Mouse (Mus musculus): ENCODE data around the gene Top1. TPM values are rescaled to one million over a fixed set of nuclear protein-coding genes. Genes with fewer than 3 reads are reported as not detected.
A peak's percentile ranks its signal among the peaks of the same experiment; 100 is the strongest.

Gene Top1
- polyA plus RNA-seq, 1 experiment from 2014 or later: 48.6 TPM

DNA sequence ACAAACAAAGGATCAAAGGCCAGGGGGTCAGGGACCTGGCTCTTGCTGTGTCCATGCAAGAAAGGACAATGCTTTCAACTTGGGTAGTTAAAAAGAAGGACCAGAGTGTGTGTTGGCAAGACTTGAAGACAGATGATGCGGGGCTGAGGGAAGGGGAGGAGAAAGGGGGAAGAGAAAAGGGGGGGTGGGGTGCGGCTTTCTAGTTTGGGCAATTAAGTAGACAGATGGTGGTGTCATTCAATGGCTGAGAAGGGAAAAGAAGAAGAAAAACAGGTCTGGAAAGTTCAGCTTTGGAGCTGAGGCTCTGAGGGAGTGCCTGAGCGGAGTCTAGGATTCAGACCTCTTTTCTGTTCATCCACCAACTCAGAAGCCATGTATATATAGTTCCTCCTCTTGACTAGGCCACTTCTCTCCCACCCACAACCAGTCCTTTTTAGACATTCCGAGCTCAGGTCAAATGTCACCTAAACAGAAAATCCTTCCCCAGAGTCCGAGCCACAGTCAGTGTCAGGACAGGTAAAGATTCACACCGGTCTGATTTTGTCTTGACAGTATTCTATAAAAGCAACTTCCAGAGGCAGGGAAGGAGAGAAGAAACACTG is 27.0 kb upstream of the Top1 start:
- Histone ChIP-seq H3K36me3 (ENCODE audit: control insufficient read depth, insufficient read depth, low read length) (no peaks in the 10 kb centered on the region), H3K4me2 (ENCODE audit: low read length) (0 out of 2 replicates have a peak overlapping the region, but pooled peaks have one; percentile 2), H3K27ac (replicated peaks in 1 of 2; ENCODE audit: control insufficient read depth in 1 of 2, insufficient read depth in 1 of 2, low read depth in 2 of 2, low read length in 2 of 2) (peak overlapping the region in 1 of 2 experiments; percentile 87; a peak in 1 of 4 replicates), H3K4me3 (ENCODE audit: control insufficient read depth in 1 of 2, insufficient read depth in 1 of 2, low read depth in 1 of 2, low read length in 2 of 2) (no peak overlapping the region), H3K4me1 (ENCODE audit: control insufficient read depth in 2 of 2, insufficient read depth in 2 of 2, low read length in 2 of 2) (peaks cover 18 to 25% of the 10 kb centered on the region in 2 experiments), H3K27me3 (ENCODE audit: control insufficient read depth, insufficient read depth, low read length) (no peaks in the 10 kb centered on the region), H3K9ac (ENCODE audit: low read length) (no peak overlapping the region), H3K9me3 (ENCODE audit: control insufficient read depth, low read length) (no peaks in the 10 kb centered on the region)
- ATAC-seq (ENCODE audit: insufficient number of reproducible peaks, insufficient read depth, low FRiP score, low read depth): no peak
- 70% methylated on average over 6 of the region's 6 CpGs for WGBS

DNA sequence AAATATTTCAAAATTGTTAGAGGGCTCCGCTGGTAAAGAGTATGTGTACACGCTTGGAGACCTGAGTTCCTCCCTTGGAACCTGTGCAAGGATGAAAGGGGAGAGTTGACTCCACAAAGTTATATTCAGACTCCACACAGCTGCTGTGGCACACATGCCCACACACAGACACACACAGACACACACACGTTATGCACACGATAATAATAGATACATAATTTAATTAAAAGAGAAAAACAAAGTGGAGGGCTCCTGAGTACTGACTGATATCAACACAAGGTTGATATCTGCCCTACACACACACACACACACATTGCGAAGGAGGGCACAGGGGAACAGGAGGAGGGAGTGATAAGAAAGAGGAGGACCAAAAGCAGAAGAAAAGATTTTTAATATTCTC is 26.4 kb upstream of the Top1 start:
- 0 out of 2 replicates have a peak overlapping the region, but pooled peaks have one; percentile 27 for H3K9ac ChIP-seq (ENCODE audit: low read length)
- WGBS: 65% methylated on average over 5 of the region's 5 CpGs
- H3K4me1 ChIP-seq (ENCODE audit: control insufficient read depth in 2 of 2, insufficient read depth in 2 of 2, low read length in 2 of 2): peaks cover 18 to 25% of the 10 kb centered on the region in 2 experiments
- H3K4me2 ChIP-seq (ENCODE audit: low read length): peak overlapping the region; percentile 38
- no peaks in the 10 kb centered on the region for H3K27me3 ChIP-seq (ENCODE audit: control insufficient read depth, insufficient read depth, low read length)
- H3K9me3 ChIP-seq (ENCODE audit: control insufficient read depth, low read length): no peaks in the 10 kb centered on the region
- H3K27ac ChIP-seq (replicated peaks in 1 of 2; ENCODE audit: control insufficient read depth in 1 of 2, insufficient read depth in 1 of 2, low read depth in 2 of 2, low read length in 2 of 2): peak overlapping the region in 1 of 2 experiments; percentile 87; a peak in 1 of 4 replicates
- H3K36me3 ChIP-seq (ENCODE audit: control insufficient read depth, insufficient read depth, low read length): no peaks in the 10 kb centered on the region
- no peak overlapping the region for H3K4me3 ChIP-seq (ENCODE audit: control insufficient read depth in 1 of 2, insufficient read depth in 1 of 2, low read depth in 1 of 2, low read length in 2 of 2)
- ATAC-seq (ENCODE audit: insufficient number of reproducible peaks, insufficient read depth, low FRiP score, low read depth): no peak

DNA sequence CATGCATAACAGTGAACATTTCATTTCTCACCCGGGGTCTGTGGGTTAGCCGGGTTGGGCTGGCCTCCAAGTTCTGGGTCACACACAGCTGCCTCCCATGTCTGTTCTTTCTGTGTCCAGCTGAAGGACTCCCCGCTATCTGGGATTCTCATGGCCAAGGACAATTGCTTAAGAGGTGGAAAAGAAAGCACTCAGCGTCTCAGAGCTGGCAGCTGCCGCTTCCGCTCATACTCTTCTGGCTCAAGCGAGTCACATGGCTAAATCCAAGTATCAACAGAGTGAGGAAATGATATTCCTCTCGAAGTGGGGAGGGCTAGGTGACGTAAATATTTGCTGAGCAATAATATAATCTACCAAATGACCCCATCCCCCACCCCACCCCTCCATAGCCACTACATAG is 25.9 kb upstream of the Top1 start:
- H3K4me2 ChIP-seq (ENCODE audit: low read length): peak overlapping the region; percentile 38
- peaks cover 18 to 25% of the 10 kb centered on the region in 2 experiments for H3K4me1 ChIP-seq (ENCODE audit: control insufficient read depth in 2 of 2, insufficient read depth in 2 of 2, low read length in 2 of 2)
- H3K36me3 ChIP-seq (ENCODE audit: control insufficient read depth, insufficient read depth, low read length): no peaks in the 10 kb centered on the region
- ATAC-seq (ENCODE audit: insufficient number of reproducible peaks, insufficient read depth, low FRiP score, low read depth): peak; percentile 68
- H3K9ac ChIP-seq (ENCODE audit: low read length): 0 out of 2 replicates have a peak overlapping the region, but pooled peaks have one; percentile 27
- no peak overlapping the region for H3K4me3 ChIP-seq (ENCODE audit: control insufficient read depth in 1 of 2, insufficient read depth in 1 of 2, low read depth in 1 of 2, low read length in 2 of 2)
- 25% methylated on average over 9 of the region's 9 CpGs for WGBS
- H3K27ac ChIP-seq (replicated peaks in 1 of 2; ENCODE audit: control insufficient read depth in 1 of 2, insufficient read depth in 1 of 2, low read depth in 2 of 2, low read length in 2 of 2): peak overlapping the region; percentile 40 to 87
- H3K27me3 ChIP-seq (ENCODE audit: control insufficient read depth, insufficient read depth, low read length): no peaks in the 10 kb centered on the region
- H3K9me3 ChIP-seq (ENCODE audit: control insufficient read depth, low read length): no peaks in the 10 kb centered on the region

DNA sequence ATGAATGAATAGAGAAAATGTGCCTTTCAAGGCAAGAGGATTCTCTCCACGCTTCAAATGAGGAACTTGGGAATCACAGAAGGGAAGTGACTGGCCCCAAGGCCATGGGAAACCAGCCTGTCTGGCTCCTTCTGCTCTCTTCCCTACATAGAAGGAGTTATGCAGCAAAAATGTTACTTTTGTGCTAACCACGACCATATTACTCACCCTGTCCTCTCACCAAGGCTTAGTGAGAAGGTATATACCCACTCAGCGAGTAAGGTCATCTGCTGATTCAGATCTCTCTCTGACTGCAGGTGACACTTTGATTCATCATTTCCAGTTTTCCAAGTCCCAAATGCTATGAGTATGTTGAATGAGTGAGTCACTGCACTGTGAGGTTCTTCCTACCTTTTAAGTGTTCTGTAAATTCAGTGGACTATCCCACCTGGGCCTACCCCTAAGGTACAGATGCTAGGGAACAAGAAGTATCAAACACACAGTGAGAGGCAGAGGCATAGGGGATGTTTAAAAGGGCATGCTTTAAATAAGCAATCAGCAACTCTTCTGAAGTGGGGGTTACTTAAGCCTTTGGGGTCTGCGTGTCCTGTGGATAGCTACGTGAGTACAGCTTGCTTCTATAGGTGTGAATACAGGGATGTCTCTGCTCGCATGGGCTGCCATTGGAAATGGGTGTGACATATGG is 25.3 kb upstream of the Top1 start:
- H3K36me3 ChIP-seq (ENCODE audit: control insufficient read depth, insufficient read depth, low read length): no peaks in the 10 kb centered on the region
- no peak overlapping the region for H3K4me3 ChIP-seq (ENCODE audit: control insufficient read depth in 1 of 2, insufficient read depth in 1 of 2, low read depth in 1 of 2, low read length in 2 of 2)
- 79% methylated on average over 6 of the region's 6 CpGs for WGBS
- H3K9me3 ChIP-seq (ENCODE audit: control insufficient read depth, low read length): no peaks in the 10 kb centered on the region
- H3K27ac ChIP-seq (replicated peaks in 1 of 2; ENCODE audit: control insufficient read depth in 1 of 2, insufficient read depth in 1 of 2, low read depth in 2 of 2, low read length in 2 of 2): peak overlapping the region; percentile 52 to 87; a peak in 3 of 4 replicates
- peak overlapping the region; percentile 38 for H3K4me2 ChIP-seq (ENCODE audit: low read length)
- no peak overlapping the region for H3K9ac ChIP-seq (ENCODE audit: low read length)
- ATAC-seq (ENCODE audit: insufficient number of reproducible peaks, insufficient read depth, low FRiP score, low read depth): no peak
- H3K27me3 ChIP-seq (ENCODE audit: control insufficient read depth, insufficient read depth, low read length): no peaks in the 10 kb centered on the region
- peaks cover 18 to 25% of the 10 kb centered on the region in 2 experiments for H3K4me1 ChIP-seq (ENCODE audit: control insufficient read depth in 2 of 2, insufficient read depth in 2 of 2, low read length in 2 of 2)

DNA sequence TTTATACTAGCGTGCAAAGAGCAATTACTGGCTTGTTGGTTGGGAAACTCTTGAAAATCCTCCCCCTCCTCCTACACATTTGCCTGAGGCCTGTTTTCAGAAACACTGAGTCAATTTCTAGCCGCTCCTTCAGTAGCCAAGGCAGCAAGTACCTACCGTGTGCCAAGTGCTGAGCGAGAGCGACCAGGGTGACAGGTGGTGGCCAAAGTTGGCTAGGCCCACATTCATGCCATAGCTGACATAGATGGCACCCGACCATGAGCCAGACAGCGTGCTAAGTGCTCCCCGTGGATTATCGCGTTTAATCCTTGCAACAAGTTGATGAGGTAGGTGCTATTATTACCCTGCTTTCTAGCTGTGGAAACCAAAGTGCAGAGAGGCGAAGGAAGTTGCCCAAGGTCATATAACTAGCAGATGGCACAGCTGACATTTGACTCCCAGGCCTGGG is 24.7 kb upstream of the Top1 start:
- ATAC-seq (ENCODE audit: insufficient number of reproducible peaks, insufficient read depth, low FRiP score, low read depth): no peak
- Histone ChIP-seq H3K9me3 (ENCODE audit: control insufficient read depth, low read length) (no peaks in the 10 kb centered on the region), H3K9ac (ENCODE audit: low read length) (no peak overlapping the region), H3K4me1 (ENCODE audit: control insufficient read depth in 2 of 2, insufficient read depth in 2 of 2, low read length in 2 of 2) (peaks cover 18 to 25% of the 10 kb centered on the region in 2 experiments), H3K36me3 (ENCODE audit: control insufficient read depth, insufficient read depth, low read length) (no peaks in the 10 kb centered on the region), H3K4me2 (ENCODE audit: low read length) (no peak overlapping the region), H3K27ac (replicated peaks in 1 of 2; ENCODE audit: control insufficient read depth in 1 of 2, insufficient read depth in 1 of 2, low read depth in 2 of 2, low read length in 2 of 2) (peak overlapping the region; percentile 73 to 87), H3K27me3 (ENCODE audit: control insufficient read depth, insufficient read depth, low read length) (no peaks in the 10 kb centered on the region), H3K4me3 (ENCODE audit: control insufficient read depth in 1 of 2, insufficient read depth in 1 of 2, low read depth in 1 of 2, low read length in 2 of 2) (no peak overlapping the region)
- 63% methylated on average over 11 of the region's 11 CpGs for WGBS

DNA sequence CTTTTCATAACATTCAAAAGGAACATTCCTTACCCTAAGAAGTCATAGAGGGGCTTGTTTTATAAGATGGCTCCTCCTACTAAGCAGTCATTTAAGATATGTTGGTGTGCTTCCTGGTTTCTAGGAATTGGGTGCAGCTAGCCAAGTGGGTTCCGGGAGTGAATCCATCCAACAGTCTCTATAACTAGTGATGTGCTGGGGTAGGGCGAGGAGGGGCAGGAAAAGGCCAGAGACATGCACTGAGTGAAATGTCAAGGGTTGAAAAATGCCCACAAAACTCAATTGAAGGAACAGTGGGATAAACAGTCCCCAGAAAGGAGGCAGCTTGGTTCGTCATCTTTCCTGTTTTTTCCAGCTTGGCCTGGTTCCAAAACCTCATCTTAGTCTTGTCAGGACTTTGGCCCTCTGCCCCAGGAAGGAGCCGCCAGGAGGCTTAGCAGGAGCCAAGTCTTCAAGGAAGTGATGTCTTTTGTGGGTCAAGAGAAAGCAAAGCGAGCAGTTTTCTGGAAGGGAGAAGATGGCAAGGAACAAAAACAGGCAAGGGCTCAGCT is 24.0 kb upstream of the Top1 start:
- Histone ChIP-seq H3K36me3 (ENCODE audit: control insufficient read depth, insufficient read depth, low read length) (no peaks in the 10 kb centered on the region), H3K9me3 (ENCODE audit: control insufficient read depth, low read length) (no peaks in the 10 kb centered on the region), H3K9ac (ENCODE audit: low read length) (no peak overlapping the region), H3K4me1 (ENCODE audit: control insufficient read depth in 2 of 2, insufficient read depth in 2 of 2, low read length in 2 of 2) (peaks cover 18 to 25% of the 10 kb centered on the region in 2 experiments), H3K4me3 (ENCODE audit: control insufficient read depth in 1 of 2, insufficient read depth in 1 of 2, low read depth in 1 of 2, low read length in 2 of 2) (no peak overlapping the region), H3K27me3 (ENCODE audit: control insufficient read depth, insufficient read depth, low read length) (no peaks in the 10 kb centered on the region), H3K27ac (replicated peaks in 1 of 2; ENCODE audit: control insufficient read depth in 1 of 2, insufficient read depth in 1 of 2, low read depth in 2 of 2, low read length in 2 of 2) (peak overlapping the region; percentile 73 to 87), H3K4me2 (ENCODE audit: low read length) (peak overlapping the region; percentile 7; the same call in 1 of the 2 replicates)
- 44% methylated on average over 5 of the region's 5 CpGs for WGBS
- ATAC-seq (ENCODE audit: insufficient number of reproducible peaks, insufficient read depth, low FRiP score, low read depth): peak; percentile 49; the same call in 1 of the 2 replicates

DNA sequence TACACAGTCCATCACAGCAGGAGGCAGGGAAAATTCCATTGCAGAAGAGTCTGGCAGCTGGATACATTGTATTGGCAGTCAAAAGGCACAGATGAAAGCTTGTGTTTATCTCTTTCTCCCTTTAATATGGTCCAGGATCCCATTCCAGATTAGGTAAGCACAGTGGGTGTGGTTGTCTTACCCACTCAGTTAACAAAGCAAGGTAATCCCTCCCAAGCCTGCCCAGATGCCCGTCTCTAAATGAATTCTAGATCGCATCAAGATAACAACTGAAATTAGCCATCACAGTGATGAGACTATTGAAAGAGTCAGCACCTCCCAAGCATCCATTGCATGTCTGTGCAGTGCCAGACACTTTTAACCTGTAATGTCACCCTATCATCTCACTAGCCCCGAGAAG is 23.0 kb upstream of the Top1 start:
- Histone ChIP-seq H3K27me3 (ENCODE audit: control insufficient read depth, insufficient read depth, low read length) (no peaks in the 10 kb centered on the region), H3K4me1 (ENCODE audit: control insufficient read depth in 2 of 2, insufficient read depth in 2 of 2, low read length in 2 of 2) (peaks cover 18 to 25% of the 10 kb centered on the region in 2 experiments), H3K27ac (replicated peaks in 1 of 2; ENCODE audit: control insufficient read depth in 1 of 2, insufficient read depth in 1 of 2, low read depth in 2 of 2, low read length in 2 of 2) (peak overlapping the region; percentile 76 to 87; a peak in 3 of 4 replicates), H3K9ac (ENCODE audit: low read length) (no peak overlapping the region), H3K4me3 (ENCODE audit: control insufficient read depth in 1 of 2, insufficient read depth in 1 of 2, low read depth in 1 of 2, low read length in 2 of 2) (no peak overlapping the region), H3K36me3 (ENCODE audit: control insufficient read depth, insufficient read depth, low read length) (no peaks in the 10 kb centered on the region), H3K4me2 (ENCODE audit: low read length) (no peak overlapping the region), H3K9me3 (ENCODE audit: control insufficient read depth, low read length) (no peaks in the 10 kb centered on the region)
- ATAC-seq (ENCODE audit: insufficient number of reproducible peaks, insufficient read depth, low FRiP score, low read depth): no peak
- 79% methylated on average over 3 of the region's 3 CpGs for WGBS
